Mouse (Mus musculus) cerebellum, adult 8-10 months (tissue): ENCODE data around the gene Zfp784.
A peak's percentile ranks its signal among the peaks of the same experiment; 100 is the strongest.

Experiments used
- DNase-seq: peaks from one replicate; pipeline ENCODE4 v3.0.0; 2022

Zfp784 gene

DNA sequence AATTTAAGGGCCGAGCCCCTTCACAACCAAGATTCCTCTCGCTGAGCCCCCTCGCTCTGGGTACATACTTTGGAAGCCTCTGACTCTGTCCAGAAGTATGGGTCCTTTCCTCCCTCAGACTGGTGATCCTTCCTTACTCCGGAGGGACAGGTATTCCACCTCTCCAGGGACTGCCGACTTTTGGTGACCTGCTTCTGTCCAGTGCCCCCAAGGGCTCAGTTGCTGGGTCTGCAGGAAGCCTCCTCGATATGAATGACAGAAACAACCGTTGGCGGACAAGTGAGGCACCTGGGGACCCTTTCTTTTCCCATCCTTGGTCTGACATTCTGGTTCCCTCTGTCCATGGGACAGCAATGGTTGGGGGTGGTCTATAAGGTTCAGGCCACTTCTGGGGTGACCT is 19.1 kb upstream of the Zfp784 start:
- DNase-seq = no peak

DNA sequence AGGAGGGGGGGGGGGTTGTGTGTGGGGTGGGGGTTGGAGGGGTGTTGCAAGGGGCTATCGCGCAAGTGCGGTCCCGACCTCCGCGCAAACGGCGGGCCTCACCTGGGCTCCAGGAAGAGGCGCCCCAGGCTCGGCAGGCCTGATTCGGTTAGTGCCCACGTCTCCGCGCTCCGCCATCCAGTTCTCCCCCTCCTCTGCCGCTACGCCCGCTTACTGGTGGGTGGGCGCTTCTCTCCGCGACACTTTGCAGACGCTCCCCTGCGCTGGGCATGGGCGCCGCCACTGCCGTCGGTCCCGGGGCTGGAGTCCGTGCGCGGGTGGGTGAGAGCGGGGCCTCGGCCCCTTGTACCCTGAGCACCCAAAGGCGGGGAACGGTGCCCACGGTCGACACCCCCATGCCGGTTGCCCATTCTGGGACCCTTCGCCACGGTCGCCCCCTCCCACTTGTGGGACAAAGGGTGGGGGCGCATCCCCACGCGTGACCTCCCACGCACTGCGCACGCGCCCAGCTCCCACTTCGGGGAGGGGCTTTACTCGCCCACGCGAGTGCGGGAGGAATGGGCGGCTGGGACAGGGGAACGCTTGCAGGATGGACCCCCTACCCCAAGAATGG is 18.5 kb upstream of the Zfp784 start:
- DNase-seq = peak; percentile 66

- DNase-seq = peak; percentile 48
These were observed 15.4 kb upstream of the Zfp784 start for GRCm38 (mm10) chr7:5053456-5054179.

GRCm38 (mm10) chr7:5052931-5053343 is 14.7 kb upstream of the Zfp784 start:
- DNase-seq = peak; percentile 40

GRCm38 (mm10) chr7:5052438-5052837 is 14.2 kb upstream of the Zfp784 start:
- DNase-seq = no peak

GRCm38 (mm10) chr7:5051193-5052192 is 13.2 kb upstream of the Zfp784 start, which contains the start of gene Zfp580:
Gene Zfp580 (plus strand): TSS chr7:5051538.
- DNase-seq = peak; percentile 81

DNA sequence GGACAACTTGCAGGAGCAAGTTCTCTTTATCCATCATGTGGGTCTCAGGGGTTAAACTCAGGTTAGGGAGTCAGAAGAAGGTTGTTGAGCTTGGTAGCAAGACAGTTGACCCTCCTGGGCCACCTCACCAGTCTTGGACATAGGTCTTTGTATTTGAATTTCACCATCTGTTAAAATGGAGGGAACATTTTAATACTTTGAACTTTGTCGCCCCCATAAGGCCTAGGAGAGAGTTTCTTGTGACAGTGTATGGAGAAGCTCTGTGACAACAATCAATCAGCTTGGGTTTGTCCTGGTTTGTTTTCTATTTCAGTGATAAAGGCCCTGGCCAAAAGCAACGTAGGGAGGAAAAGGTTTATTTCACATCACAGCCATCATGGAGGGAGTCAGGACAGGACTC is 9.1 kb upstream of the Zfp784 start:
- no peak for DNase-seq

GRCm38 (mm10) chr7:5046112-5046511 is 7.9 kb upstream of the Zfp784 start:
- DNase-seq = no peak

DNA sequence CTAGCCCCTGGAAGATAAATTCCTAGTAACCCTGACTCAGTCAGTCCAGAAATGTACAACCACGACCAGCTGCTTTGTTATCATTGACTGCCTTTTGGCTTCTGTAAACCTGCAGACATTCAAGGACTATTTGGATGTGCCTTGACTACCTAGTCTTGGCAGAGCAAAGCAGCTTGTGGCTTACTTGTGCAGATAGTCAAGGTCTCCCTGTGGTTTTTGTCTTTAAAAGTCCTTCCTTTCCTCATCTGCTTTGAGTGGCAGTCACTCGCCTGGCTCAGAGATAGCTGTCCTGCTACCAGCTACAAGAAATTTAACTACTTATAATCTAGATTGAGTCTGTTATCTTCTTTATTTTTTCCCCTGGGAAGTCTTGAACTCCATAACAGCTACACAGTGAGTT is 6.7 kb upstream of the Zfp784 start:
- DNase-seq = no peak

DNA sequence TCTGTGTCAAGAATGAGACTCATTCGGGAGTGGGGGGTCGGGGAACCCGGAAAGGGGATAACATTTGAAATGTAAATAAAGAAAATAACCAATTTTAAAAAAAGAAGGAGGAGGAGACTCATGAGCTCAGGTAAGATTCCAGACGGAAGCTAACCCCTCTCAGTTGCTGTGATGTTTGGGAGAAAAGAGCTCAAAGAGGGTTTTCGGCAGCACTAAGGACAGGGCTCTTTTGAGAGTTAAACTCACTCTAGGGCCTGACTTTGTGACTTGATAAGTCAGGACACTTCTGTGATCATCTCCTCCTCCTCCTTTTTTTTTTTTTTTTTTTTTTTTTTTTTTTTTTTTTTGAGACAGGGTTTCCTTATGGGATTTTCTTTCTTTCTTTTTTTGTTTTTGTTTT is 694 bp upstream of the Zfp784 start:
- DNase-seq = no peak

DNA sequence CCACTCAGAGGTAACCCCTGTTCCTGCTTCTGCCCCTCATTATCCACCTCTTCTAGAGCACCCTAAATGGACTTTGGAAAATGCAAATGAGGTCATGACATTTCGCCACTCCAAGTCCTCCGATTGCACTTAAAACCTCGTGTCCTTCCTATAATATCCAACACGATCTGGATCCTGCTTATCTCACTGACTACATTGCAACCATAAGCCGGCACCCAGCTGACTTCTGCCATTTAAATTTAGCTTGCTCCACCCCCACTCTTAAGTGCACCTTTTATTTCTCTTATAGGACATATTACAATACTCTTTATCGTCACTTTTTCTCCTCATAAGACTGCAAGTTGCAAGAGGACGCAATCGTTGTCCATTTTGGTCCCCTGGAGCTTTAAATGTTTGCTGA is 779 bp downstream of the Zfp784 start:
- DNase-seq = no peak

- no peak for DNase-seq
These were observed 1.2 kb downstream of the Zfp784 start for GRCm38 (mm10) chr7:5037026-5037425.

GRCm38 (mm10) chr7:5036136-5036535 is 2.1 kb downstream of the Zfp784 start:
- no peak for DNase-seq

DNA sequence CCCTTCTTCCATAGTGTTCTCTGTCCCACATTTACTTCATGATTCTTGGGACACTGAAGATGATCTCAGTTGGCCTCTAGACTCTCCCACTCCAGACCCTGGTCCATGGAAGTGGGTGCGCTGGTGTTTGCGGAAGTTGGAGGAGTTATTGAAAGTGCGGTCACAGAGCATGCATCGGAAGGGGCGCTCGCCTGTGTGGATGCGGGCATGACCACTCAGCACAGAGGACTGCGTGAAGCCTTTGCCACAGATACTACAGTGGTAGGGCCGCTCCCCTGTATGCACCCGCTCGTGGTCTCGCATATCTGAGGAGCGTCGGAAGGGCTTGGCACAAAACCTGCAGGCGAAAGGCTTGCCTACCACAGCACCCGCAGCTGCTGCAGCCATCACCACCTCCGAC is 2.6 kb downstream of the Zfp784 start:
- DNase-seq = no peak

- DNase-seq = no peak
These were observed 4.4 kb downstream of the Zfp784 start, which contains the start of gene 4632433K11Rik for GRCm38 (mm10) chr7:5033818-5034217. Gene 4632433K11Rik (plus strand): TSS chr7:5034118.

GRCm38 (mm10) chr7:5031496-5031895 is 6.8 kb downstream of the Zfp784 start:
- no peak for DNase-seq

DNA sequence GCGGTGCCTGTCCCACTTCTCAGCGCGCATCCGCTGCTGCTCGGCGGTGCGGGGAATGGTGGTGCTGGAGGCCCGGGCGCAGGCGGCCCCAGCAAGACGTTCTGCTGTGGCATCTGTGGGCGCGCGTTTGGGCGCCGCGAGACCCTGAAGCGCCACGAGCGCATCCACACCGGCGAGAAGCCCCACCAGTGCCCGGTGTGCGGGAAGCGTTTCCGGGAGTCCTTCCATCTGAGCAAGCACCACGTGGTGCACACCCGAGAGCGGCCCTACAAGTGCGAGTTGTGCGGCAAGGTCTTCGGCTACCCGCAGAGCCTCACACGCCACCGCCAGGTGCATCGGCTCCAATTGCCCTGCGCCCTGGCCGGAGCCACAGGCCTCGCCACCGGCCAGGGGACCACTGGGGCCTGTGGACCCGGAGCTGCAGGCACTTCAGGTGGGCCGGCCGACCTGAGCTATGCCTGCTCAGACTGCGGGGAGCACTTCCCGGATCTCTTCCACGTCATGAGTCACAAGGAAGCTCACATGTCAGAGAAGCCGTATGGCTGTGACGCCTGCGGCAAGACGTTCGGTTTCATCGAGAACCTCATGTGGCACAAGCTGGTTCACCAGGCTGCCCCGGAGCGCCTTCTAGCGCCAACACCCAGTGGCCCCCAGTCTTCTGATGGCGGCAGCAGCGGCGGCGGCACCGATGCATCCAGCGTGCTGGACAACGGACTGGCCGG is 7.5 kb downstream of the Zfp784 start:
- no peak for DNase-seq

DNA sequence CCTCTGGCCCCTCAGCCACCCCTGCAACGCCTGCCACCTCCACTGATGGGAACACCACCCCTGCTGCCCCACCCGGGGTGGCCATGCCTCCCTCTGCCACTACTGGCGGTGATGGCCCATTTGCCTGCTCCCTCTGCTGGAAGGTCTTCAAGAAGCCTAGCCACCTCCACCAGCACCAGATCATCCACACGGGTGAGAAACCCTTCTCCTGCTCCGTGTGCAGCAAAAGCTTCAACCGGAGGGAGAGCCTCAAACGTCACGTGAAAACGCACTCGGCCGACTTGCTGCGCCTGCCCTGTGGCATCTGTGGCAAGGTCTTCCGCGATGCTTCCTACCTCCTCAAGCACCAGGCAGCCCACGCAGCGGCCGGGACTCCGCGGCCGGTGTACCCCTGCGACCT is 8.3 kb downstream of the Zfp784 start:
- DNase-seq = no peak

DNA sequence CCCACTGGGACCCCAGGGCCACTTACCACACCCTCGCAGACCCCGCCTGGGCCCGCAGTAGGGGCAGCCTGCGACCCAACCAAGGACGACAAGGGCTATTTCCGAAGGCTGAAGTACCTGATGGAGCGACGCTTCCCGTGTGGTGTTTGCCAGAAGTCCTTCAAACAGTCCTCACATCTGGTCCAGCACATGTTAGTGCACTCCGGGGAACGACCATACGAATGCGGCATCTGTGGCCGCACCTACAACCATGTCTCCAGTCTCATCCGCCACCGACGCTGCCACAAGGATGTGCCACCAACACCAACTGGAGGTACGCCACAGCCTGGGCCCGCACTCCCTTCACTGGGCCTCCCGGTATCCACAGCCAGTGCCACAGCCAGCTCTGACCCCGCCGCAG is 8.7 kb downstream of the Zfp784 start:
- DNase-seq = no peak

DNA sequence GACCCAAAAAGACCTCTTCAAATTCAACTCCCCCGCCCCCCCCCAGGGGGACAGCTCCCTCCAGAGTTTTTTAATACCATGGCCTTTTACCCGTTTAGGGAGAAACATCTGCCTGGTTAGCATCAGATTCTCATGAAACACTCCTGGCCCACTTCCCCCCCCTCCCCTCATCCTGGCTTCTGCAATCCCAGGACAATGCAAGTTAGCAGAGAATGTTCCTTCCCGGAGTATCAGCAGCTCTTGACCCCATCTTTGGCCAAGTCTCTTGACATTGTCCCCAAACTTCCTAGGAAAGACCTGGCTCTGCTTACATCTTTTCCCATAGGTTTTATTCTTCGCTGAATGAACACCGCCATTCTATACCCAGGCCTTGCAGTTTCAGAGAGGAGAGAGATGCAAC is 17.0 kb downstream of the Zfp784 start:
- DNase-seq = no peak

- DNase-seq = peak; percentile 58
These were observed 17.6 kb downstream of the Zfp784 start for GRCm38 (mm10) chr7:5020685-5021084.

- DNase-seq = peak; percentile 97
These were observed 18.1 kb downstream of the Zfp784 start, which contains the start of the genes Zfp865 and Ccdc106 for GRCm38 (mm10) chr7:5020000-5020681. Gene Zfp865 (plus strand): TSS chr7:5020376. Gene Ccdc106 (plus strand): TSS chr7:5020553.
